Mouse (Mus musculus) NIH3T3 (cell line): ENCODE data around the gene Fkbp10.

Source experiments
- DNase-seq: peaks from one replicate; pipeline ENCODE4 v3.0.0-alpha.2; 2012; ENCODE audit warnings: low read depth

Gene Fkbp10

DNA sequence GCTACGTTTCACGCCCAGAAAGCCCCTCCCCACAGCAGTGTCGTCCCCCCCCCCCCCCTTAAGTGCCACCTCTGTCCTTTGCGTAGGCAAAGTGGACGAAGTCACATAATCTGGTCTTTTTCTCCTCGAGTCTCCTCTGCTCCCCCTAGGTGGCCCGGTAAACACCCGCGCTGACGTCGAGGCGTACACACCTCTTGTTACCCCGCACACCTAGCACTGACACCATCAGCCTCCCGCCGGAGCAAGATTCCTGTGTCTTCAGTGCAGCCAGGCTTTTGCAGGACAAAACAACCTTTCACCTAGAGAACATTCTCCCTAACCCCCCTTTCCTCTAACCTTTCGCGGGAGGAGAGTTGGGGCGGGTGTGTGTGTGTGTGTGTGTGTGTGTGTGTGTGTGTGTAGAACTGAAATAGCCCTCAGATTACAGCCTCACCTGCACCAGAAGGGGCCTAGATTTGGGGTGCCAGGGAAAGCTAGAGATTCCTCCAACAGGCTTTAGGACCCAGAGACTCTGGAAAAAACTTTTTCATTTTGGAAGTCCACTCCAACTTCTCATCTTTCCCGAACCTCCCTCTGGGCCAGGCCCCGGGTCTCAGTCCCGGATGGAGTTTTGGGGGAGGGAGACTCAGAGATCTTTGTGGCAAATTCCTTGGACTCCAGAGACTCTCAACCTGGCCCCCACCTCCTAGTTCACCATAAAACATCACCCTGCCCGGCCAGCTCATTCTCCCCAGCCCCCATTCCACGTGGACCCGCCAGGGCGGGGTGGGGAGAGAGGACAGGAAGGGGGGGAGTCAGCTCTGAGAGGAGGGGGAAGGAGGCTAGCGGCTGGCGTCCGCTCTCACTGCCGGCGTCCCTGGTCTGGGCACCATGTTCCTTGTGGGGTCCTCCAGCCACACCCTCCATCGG lies at the start of gene Fkbp10:
Gene Fkbp10, plus strand, starts transcription at position 784 of the 909 bp plus-strand sequence.
- DNase-seq, result peak; percentile 88

DNA sequence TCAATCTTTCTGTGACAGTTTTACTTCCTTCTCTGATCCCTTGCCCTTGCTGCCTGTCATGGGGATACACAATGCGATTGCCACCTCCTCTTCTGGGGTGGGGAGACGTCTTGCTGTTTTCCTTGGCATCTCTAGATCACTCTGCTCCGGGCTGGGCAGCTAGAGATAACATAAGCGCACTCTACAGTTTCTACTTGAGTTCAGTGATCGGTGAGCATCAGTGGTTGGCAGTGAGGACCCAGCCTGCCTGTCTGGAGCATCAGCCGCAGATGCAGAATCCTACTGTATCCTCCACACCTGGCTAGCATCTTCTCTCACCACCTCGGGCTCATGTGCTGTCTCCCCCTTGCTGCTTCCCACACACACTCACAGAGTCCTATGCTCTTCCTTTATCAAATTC lies 46.4 kb upstream of the Fkbp10 start:
- DNase-seq, result no peak

DNA sequence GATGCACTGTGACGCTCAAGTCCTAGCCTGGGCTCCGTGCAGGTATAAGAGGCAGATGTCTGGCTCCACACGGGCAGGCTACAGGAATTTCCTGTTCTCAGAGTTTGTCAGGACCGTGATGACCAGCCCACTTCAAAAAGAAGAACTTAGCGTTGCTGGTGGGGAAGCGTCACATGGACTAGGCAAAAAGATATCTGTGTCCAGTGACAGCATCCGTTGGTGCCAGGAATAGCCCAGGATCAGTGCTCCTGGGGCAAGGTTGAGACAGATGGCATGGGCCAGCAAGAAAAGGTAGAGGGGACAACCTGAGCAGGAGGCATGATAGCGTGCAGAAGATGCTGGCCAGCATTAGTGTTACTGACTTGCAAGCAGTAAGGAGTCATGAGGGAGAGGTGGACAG lies 45.7 kb upstream of the Fkbp10 start:
- no peak for DNase-seq

DNA sequence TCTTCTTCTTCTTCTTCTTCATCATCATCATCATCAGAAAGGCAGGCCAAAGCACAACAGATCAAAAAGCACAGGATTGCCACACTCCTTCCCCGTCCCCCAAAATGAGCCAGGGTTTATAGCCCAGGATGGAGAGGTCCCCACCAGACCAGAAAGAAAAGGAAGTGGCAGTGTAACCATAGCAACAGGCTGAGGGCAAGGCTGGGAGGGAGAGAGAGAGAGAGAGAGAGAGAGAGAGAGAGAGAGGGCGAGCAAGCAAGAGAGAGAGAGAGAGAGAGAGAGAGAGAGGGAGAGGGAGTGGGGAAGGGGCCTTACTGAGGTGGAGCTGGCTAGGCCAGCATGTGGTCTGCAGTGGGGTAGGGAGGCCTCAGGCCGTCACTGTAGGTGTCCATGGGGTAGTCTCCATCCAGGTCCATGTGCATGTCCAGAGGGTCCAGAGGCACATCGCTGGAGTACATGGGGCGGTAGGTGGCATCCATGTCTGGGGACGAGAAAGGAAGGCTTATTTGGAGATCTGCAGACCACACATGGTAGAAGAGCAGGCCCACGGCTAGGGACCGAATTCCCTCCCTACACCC lies 43.4 kb upstream of the Fkbp10 start:
- DNase-seq, result no peak

DNA sequence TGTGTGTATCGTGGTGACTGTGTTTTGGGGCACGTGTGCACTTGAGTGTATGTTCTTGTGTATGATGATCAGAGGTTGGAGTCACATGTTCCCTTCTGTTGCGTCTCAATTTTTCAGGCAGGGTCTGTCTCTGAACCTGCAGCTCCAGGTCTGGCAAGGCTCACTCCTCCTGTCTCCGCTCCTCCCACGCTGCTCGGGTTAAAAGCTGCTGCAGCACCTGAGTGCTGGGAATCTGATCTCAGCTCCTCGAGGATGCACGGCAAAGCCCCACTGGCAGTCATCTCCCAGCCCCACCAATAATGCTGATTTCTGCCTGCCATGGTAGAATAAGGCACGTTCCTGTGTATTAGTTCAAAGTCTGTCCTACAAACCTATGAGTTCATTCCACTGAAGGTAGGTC lies 40.4 kb upstream of the Fkbp10 start:
- no peak for DNase-seq

DNA sequence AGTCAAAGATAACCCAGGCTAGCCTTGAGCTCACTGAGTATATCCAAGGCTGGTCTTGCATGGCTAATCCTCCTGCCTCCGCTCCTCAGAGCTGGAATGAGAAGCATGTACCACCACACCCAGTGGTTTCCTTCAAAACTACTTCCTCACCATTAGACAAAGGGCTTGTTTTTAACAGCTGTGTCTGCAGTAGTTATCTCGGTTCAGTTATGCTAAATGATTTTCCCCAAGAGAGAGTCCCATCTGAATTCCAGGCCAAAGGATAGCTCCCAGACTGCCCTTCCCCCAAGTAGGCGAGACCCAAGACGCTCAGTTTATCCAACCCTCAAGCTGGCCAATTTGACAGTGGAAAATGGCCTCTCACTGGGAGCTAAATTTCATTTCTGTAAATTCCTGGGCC lies 39.5 kb upstream of the Fkbp10 start:
- DNase-seq, result no peak

DNA sequence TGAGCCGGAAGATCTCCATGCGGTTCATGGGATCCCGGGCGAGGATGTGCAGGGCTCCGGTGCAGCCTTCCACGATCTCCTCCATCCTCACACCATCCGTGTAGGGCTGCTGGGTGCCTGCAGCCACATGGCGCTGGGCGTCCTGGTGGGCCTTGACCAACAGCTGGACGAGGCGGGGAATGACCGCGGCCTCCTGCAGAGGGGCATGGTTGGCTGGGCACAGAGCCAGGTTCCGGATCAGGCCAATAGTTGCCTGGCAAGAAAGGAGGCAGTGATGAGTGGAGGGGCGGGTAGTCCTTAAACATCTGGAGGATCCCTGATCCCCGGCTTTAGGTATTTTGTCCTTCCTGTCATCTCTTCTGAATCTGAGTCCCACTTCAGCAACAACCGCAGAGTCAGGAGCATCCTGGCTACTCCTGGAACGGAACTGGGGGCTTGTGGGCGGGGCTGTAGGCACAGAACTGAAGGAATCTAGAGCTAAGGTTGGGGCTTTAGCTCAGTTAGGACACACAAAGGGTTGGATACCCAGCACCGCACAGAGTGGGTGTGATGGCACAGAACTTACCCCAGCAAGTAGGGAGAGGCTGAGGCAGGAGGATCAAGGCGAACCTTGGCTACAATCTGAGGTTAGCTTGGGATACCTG lies 38.6 kb upstream of the Fkbp10 start:
- no peak for DNase-seq

DNA sequence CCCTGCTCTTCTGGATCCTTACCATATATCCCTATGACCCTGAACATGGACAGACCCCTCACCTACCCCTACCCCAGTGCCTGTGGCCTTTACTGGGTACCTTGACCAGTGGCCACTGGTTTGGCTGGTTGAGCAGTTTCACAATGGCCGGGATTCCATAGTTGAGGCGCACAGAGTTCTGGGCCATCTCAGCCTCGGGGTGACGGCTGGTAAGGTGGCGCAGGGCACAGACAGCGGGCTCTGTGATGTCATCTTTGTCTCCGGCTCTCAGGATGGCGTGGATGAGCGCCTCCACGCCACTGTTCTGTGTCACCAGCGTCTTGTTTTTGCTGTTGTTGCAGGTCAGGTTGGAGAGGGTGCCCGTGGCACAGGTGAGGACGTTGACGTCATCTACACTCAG lies 37.5 kb upstream of the Fkbp10 start:
- DNase-seq, result no peak

DNA sequence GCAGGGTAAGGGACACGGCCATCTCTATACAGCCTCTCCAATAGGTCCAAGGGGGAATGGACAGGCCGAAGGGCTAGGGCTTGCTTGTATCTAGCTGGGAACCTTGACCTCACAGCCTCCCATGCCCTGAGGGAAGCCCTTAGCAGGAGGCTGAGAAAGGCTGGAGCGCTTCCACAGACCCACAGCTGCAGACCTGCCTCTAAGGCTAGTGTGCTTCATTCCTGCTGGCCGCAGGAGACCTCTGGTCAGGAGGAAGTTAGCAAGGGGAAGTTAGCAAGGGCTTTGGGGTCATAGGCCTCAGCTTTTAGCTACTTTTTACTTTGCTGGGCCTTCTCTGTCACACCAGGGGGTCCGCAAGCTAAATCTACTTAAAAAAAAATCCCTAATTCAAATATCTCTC lies 37.1 kb upstream of the Fkbp10 start:
- DNase-seq, result no peak

DNA sequence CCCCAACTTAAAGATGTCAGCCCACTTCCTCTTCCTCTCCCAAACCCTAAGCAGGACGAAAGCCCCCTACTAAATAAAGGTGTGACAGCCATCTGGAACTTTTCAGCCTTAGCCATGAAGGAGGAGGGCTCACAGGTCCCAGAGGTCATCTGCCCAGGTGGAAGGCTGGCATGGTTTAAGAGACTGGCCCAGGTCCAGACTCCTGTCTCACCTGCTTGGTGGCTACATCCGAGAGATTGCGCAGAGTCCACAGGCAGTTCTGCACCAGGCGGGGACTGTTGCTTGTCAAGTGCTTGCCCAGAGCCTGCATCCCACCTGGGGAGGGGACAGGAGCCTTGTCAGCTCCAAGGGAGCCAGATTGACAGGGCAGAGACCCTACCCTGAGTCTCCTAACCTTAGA lies 36.2 kb upstream of the Fkbp10 start:
- DNase-seq, result no peak

DNA sequence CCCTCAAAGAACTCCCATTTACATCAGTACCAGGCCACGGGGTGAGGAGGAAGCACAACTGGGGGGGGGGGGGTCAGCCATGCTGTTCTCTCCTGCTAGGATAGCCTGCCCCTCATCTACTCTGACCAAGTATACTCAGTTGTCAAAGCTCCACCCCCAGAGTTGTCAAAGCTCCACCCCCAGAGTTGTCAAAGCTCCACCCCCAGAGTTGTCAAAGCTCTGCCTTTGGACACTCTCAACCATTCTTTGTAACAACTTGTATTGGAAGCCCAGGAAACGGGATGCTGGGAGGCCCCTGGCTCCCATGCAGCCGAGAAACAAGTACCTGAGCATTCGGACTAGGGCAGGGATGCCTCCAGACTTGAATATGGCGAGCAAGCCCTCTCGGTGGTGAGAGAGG lies 32.8 kb upstream of the Fkbp10 start:
- no peak for DNase-seq

DNA sequence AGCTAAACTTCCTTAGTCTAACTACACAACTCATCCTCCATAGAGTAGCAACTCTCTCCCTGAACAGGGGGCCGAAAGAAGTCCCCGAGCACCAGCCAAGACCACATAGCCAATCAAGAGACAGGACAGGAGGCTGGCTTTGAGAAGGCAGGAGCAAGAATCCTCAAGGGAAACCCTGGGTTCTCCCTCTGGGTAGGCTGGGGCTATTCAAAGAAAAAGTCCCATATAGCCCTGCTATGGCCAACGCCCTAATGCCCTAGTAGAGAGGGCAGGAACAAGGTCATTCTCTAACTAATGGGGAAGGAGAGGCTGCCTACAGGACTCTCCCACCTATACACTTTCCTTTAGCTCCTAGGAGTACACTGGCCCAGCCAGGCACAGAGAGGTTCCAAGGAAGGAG lies 30.5 kb upstream of the Fkbp10 start:
- no peak for DNase-seq

DNA sequence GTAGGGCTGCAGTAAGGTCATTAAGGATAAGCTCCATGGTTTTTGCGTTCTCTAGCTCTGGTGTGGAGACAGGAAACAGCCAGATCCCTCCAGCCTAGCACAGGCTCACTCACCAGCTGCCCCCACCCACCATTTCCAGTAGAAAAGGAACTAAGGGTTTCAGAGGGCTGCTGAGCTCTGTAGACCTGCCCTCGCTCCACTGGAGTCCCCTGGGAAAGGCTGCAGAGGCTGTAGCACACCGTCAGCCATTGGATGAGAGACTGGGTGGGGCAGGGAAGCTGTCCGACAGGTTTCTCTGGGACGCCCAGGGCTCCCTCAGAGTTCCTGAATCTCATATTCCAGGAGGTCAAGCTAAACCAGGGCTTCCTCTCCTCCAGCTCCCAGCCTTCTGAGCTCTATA lies 28.9 kb upstream of the Fkbp10 start:
- no peak for DNase-seq

DNA sequence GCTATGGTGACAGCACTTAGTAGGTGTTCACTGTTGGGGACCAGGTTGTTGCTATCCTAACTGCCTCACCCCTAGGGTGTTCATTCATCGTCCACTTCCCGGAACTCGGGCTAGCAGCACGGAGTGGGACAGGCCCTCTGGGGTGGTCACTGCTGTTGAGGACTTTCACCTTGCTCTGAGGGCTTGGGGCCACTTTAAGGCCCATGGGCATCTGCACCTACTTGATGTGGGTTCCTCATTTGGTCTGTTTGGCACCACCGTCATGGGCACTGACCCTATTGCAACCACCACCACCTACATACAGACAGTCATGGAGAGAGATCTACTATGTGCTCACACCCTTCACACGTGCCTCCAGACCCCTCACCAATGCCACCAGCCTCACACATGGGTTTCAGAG lies 28.4 kb upstream of the Fkbp10 start:
- DNase-seq, result no peak

DNA sequence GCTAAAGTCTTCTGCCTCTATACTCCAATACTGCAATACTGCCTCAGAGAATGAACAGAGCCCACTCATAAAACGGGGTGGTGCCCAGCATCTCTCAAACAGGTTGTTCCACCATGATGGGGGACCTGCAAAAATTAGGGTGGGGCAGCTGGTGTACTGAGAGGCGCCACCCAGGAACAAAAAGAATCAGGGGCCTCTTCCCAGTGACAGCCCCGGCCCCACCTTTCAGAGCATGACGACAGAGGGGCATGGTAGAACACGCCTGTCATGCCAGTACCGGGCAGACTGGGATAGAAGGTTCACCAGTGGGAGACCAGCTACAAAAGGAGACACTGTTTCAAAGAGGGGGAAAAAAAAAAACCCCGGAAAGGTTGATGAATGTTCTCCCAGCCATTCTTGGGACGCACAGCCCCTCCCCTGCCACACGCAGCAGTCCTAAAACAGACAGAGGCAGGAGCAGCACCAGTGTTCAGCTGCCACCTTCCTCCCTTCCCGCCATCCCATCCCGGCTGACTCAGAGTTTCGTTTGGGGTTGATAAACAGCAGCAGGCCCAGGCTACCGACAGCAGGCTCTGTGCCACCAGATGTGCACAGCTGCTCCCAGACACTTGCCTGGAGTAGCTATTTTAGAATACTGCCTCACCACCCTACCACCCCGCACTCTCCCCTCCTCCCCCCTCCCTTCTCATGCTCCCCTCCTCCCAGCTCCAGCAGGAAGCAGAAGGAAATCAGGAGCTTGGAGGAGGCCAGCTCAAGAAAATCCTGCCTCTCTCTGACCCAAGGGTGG lies 27.7 kb upstream of the Fkbp10 start:
- DNase-seq, result peak; percentile 80

DNA sequence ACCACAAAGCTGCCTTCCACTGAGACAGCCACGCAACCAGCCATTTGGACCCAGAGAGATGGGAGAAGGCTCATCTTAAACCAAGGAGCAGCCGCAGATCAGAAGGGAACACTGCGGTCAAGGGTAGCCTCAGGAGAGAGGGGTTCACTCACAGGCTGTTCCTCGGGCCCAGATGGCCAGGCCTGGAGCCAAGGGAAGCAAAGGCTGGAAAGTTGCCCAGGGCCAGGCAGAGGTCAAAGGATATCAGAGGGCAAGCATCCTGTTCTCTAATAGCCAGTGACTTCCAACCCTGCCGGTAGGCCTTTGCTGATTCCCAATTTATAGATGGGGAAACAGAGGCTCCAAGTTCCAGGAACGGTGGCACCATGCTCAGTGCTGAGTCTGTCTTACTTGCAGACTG lies 26.9 kb upstream of the Fkbp10 start:
- DNase-seq, result no peak

DNA sequence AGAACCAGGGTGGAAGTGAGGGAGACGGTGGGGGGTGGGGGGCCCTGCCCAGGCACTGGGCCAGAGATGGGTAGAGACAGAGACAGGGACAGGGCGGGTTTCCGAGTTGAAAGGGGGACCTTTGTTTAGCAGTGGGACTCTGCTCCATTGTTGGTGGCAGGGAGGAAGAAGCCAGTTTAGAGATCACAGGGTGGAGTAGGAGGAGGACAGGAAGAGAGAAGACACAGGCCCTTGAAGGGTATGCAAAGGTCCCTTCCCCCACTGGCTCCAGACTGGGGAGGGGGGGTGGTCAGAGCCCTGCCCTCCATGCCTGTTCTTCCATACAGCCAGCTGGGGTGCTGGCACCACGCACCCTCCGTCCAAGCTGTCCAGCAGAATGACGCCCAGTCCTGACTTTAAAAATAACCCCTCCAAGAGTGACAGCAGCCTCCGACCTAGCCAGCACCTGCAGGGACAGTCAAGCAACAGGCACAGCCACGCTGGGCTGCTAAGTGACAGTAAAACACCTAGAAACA lies 25.5 kb upstream of the Fkbp10 start:
- no peak for DNase-seq

DNA sequence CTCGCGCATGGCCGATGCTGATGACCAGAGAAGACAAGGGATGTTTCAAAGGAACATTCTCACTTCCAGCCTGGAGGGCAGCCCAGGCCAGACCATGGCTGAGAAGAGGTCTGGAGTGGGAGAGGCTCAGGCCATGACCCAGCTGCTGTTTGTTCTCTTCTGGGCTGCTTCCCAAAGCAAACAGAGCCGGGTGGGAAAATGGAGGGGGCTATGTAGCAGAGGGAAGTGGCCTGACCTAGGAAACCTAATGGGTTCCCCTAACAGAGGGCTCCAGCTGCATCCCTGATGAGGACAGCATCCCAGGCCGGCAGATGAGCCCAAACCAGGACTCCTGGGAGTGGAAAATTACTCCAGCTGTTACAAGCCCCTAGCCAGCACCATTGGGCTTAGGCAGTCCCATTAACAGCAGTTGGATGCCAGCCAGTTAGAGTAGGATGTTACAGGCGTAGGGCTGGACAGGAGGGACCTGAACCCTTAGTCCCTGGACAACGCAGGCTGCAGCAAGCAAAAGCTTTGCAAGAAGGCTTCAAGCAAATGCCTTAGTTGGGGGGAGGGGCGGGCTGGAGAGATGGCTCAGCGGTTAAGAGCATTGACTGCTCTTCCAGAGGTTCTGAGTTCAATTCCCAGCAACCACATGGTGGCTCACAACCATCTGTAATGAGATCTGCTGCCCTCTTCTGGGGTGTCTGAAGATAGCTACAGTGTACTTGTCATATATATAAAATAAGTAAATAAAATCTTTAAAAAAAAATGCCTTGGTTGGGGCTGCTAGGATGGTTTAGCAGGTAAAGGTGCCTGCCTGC lies 24.2 kb upstream of the Fkbp10 start:
- peak; percentile 24 for DNase-seq

DNA sequence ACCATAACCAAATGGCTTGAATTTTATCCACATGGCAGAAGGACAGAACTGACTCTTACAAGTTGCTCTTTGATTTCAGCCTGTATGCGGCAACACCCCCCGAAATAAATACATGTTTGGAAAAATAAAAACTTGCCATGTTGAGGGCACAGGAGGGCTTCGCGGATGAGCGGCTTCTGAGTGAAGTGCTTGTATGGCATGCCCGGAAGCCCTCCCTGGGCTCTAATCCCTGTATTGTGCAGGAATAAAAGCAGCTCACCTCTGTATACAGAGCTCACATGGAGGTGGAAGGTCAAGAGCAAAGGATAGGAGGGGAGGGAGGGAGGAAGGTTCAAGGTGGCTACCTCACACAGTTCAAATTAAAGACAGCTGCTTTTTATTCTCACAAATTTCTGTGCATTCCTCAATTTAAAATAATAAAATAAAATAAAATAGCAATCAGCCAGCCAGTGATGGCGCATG lies 23.6 kb upstream of the Fkbp10 start:
- no peak for DNase-seq

DNA sequence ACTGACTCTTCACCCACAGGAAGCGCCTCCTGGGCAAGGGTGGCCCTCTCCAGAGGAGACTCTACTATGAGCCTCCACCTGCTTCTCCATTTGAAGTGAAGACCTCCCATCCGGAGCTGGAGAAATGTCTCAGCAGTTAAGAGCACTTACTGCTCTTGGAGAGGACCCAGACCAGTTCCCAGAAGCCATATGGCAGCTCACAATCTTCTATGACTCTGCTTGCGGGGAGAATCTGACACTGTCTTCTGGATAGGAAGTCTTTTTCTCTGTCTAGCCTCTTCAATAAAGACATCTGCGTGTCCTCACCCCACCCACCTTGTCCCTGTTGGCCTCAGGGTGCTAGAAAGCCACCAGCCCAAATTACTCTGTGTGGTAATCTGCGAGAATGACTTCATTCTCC lies 22.5 kb upstream of the Fkbp10 start:
- DNase-seq, result no peak

DNA sequence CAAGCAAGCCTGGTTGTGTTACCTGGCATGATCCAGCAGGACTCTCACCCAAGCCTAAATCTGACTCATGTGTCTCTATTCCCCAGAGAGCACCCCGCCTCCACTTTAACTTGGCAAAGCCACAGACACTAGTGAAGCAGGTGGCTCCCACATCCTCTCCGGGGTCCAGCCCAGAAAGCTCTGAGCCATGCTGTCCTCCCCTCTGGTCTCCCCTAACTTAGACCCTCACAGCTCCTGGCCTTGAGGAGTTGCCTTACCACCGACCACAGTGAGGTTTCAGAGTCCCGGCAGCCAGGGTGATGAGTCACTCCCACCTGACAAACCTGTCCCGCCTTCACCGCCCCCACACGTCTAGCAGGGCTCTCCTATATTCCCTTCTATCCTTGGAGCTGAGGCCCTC lies 21.8 kb upstream of the Fkbp10 start:
- peak; percentile 62 for DNase-seq
